Mouse (Mus musculus) megakaryocyte, embryonic 14.5 days (primary cell): ENCODE results near the gene Pdia5.

Experiments
- FLI1 ChIP-seq: IDR thresholded peaks from 2 replicates; pipeline ENCODE4 v1.6.1; 2012; ENCODE audit warnings: low read length, inconsistent platforms, mixed read lengths
- GATA1 ChIP-seq: IDR thresholded peaks from 3 replicates; pipeline ENCODE4 v1.6.1; 2012; ENCODE audit warnings: mixed read lengths, low read length, inconsistent platforms, borderline replicate concordance

DNA sequence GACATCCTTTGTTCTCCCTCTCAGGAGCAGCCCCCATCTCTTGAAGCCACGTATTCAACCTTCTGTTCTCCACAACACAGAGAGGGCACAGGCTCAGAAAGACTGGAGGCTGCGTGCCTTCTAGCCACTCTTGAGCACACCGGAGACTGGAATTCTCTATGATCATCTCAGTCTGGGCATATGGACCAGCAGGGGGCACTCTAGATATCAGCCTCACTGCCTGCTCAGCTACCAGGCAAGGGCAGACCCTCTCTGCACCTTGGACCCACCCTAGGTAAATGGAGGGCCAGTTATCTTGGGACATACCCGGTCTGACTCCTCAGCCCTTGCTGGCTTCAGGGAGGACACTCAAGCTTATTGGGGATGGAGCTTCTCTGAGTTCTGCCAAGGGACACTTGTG, 68.5 kb downstream of the Pdia5 start:
- TF ChIP-seq GATA1 (no peak), FLI1 (no peak)
